Mouse (Mus musculus): ENCODE results near the gene Armh3. TPM values are rescaled to one million over a fixed set of nuclear protein-coding genes. Genes with fewer than 3 reads are reported as not detected.

Armh3 gene
- 2.2 and 2.3 TPM in 2 replicates for polyA plus RNA-seq (2012; rRNA removed)

DNA sequence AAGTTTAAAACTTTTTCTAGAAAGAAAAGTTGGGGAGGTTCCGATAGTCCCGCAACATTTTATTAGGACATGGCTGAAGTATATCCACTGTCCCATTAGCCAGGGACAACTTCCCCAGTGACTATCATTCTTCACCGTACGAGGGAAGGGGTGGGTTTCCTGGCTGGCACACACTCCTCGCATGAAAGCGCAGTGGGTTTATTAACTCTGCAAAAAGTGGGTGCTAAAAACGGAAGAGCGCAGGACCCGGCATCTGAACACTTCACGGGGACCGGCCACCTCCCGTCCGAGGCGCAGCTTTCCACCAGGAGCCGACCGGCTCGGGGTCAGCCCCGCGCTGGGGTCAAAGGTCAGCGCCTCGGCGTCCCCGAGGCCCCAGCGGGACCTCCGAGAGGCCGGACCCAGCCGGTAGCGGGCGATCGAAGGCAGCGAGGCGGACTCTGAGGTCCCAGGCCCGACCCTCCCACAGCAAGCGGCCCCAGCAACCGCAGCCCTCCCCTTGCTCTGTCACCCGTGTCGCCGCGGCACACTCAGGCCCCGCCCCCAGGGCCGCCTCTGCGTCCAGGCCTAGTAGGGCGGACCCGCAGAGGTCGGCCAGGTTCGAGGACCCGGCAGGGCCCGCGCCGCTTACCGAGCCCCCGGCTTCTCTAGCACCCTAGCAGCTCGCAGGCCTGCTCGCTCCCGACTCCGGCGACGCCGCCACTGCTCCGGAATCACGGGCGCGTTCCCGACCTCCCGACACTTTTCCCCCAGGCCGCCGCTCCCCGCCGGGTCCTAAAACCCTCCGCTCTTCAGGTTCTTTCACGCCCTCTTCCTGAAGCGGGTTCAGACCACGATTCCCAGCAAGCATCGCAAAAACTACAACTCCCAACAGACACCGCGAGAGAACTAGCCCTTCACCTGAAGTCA is at the start of gene Armh3:
Gene Armh3, minus strand, starts transcription at position 704 of the 909 bp plus-strand sequence.

DNA sequence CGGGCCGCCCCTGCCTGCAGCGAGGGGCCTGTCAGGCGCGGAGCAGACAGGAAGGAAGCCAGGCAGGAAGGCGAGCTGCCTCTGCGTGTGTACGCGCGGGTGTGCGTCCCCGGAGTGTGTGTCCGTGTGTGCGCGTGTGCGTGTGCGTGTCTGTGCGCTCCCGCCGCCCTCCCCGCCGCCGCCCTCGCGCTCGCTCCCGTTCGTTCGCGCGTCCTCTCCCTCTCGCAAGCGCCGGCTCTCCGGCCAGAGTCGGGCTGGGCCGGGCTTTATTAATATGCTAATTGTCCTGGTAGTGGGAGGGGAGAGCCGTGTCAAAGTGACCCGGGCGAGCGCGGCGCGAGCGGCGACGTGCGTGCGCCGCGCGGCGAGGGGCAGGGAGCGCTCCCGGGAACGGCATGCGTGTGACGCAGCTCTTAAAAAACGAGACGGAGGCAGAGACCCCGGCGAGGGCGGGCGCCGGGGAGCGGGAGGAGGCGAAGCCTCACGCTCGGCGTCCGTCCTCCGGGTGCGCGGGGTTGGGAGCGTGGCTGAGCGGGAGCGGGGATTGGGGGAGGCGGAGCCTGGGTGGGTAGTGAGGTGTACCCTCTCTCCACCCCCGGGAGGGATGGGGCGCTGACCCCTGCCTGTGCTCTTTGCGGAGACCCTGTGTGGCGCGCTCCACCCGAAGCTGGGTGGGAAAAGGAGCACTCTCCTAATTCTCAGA is 46.9 kb upstream of the Armh3 start, which contains the start of gene Ldb1:
Gene Ldb1, minus strand, starts transcription at position 222 of the 703 bp plus-strand sequence.

DNA sequence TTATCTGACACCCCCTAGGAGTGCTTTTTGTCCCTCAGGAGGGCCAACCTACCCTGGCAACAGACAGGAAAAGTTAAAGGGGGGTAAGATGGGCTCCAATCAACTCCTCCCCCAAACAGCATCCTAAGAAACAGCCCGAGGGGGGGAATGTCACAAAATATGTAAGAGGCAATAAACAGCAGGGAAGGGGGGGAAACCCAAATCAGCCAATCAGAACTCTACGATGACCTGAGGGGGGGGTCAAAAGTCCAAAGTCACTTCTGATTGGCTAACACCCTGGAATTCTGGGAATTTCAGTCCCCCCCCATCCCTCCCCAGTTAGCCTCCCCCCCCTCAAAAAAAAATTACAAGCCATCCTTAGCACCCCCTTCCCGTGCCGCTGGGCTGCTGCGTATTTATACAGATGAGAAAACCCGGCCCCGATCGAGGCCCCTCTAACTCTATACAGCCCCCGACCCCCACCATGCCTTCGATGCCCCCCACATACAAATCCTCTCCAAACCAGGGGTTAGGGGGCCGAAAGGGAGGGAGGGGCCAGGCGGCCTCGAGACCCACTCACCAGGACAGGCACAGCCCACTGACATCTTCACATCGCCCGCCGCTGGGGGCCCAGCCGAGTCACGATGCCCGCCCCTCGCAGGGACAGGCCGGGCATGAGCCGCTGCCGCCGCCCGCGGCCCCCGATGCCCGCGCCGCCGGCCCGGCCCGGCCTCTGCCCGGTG is 46.1 kb upstream of the Armh3 start, which contains the start of gene Pprc1:
Gene Pprc1, plus strand, starts transcription at position 616 of the 722 bp plus-strand sequence.

DNA sequence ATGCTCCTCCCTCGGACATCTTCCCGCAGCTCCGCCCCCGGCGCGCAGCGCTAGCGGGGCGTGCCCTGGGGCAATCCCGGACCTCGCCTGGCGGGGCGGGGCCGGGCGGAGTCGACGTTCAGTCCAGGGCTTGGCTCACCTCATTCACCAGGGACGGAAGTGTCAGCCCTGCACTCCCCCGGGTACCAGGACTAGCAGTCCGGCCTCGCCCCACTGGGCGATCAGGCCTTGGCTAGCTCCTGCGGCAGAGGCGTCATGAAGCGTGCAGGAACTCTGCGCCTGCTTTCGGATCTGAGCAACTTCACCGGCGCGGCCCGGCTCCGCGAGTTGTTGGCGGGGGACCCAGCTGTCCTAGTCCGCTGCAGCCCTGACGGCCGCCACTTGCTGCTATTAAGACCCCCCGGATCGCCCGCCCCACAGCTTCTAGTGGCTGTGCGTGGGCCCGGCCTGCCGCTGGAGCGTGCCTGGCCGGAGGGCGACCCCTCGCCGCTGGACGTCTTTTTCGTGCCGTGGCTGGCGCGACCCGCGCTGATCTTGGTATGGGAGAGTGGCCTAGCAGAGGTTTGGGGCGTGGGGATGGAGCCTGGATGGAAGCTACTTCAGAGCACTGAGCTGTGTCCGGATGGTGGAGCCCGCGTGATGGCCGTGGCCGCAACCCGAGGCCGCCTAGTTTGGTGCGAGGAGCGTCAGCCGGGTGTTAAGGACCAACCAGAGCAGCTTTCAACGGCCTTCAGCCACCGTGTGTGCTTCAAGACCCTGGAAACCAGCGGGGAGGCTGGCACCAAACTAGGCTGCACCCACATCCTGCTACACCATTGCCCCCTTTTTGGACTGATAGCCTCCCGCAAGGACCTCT is 5.3 kb upstream of the Armh3 start, which contains the start of gene Hps6:
Gene Hps6, plus strand, starts transcription at position 138 of the 856 bp plus-strand sequence.

DNA sequence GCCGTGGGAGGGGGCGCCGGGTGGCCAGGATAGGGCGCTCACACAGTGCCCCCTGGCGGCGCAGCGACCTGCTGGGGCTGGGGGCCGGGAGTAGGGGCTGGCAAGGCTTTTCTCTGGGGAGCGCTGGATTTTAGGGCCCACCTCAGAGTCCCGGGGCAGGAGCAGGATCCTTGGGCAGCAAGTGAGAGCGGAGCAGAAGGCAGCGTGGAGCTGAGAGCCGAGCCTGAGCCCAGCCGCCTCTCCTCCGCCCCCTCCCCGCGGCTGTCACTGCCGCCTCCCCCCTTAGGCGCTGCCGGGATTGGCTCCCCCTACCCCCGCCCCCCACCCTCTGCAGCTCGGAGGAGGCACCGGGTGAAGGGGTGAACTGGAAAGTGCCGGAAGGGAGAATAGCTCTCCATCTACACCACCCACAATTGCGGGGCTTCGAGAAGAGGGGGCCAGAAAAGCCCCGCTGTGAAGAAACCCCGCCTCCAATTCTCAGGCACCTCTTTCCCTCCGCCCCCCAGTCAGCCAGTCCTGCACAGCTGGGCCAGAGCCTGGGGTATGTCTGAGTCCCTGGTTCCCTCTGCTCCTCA is 182.4 kb downstream of the Armh3 start, which contains the start of gene Kcnip2:
Gene Kcnip2, minus strand, starts transcription at position 231 of the 575 bp plus-strand sequence.

DNA sequence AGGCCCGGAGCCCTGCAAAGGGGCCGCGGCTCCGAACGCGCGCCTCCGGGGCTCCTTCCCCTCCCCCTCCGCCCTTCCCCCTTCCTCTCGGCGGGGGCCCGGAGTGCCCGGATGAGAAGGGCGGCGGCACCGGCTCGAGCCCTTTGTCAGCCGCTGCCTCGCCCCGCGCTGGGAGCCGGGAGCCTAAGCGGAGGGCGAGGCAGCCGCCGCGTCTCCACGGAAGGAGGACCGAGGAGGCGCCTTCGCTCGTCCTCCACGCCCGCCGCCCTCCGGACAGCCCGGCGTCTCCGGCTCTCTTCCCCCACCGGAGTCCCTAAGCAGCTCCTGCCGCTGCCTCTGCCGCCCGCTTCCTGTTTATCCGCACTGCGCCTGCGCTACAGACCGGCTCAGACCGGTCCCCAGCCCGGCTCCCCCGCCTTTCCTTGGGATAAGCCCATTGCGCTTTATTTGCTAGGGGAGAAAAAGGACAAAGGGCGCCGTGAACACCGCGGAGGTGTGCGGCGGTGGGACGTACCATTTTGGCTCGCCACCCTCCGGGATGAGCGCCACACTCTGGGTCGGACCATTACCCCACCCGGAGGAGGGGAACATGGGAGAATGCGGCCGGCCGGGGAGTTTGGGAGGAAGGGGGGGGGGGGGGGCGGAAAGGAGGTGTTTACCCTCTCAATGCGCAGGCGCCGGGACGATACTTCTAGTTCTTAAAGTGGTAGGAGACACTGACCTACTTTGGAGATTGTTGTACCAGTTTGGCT is 214.9 kb downstream of the Armh3 start, which contains the start of gene Mgea5:
Gene Mgea5, minus strand, starts transcription at position 657 of the 752 bp plus-strand sequence.

Other genes with a start within 250 kb of the Armh3 start
- 57.9 and 59.5 TPM in 2 replicates for gene Npm3, start 248.9 kb downstream of the Armh3 start, polyA plus RNA-seq (2012; rRNA removed)
- 28.8 and 30.8 TPM in 2 replicates for gene Mgea5, start 214.7 kb downstream of the Armh3 start, polyA plus RNA-seq (2012; rRNA removed)
- 1.4 TPM in 2 replicates for gene Kcnip2, start 182.4 kb downstream of the Armh3 start, polyA plus RNA-seq (2012; rRNA removed)
- gene Hps6, start 5.0 kb upstream of the Armh3 start, polyA plus RNA-seq (2012; rRNA removed), result 0.96 and 1.2 TPM in 2 replicates
- gene Pprc1, start 46.4 kb upstream of the Armh3 start, polyA plus RNA-seq (2012; rRNA removed), result 13.5 and 16.8 TPM in 2 replicates
- gene Ldb1, start 46.7 kb upstream of the Armh3 start, polyA plus RNA-seq (2012; rRNA removed), result 116 and 124 TPM in 2 replicates
- 72.9 and 75.8 TPM in 2 replicates for gene Nolc1, start 77.4 kb upstream of the Armh3 start, polyA plus RNA-seq (2012; rRNA removed)
- gene Elovl3, start 133.4 kb upstream of the Armh3 start, polyA plus RNA-seq (2012; rRNA removed), result not detected in 2 replicates
- 0.01 and 0.14 TPM in 2 replicates for gene Pitx3, start 149.8 kb upstream of the Armh3 start, polyA plus RNA-seq (2012; rRNA removed)
- 13.8 and 15.3 TPM in 2 replicates for gene Gbf1, start 154.0 kb upstream of the Armh3 start, polyA plus RNA-seq (2012; rRNA removed)